Mouse (Mus musculus) brain, embryonic 14.5 days (tissue): ENCODE results near the gene Cdiptos.

Experiments
- CTCF ChIP-seq: fragments of 200-500 bp; IDR thresholded peaks from 2 replicates; pipeline ENCODE4 v1.5.1; 2012; ENCODE audit warnings: inconsistent platforms, mild to moderate bottlenecking, moderate library complexity, borderline replicate concordance; ENCODE audit not compliant: insufficient read depth, insufficient read length; ENCODE audit errors: extremely low read depth
- POLR2A ChIP-seq: fragments of 200-500 bp; IDR thresholded peaks from 2 replicates; pipeline ENCODE4 v1.6.1; 2012; ENCODE audit warnings: mild to moderate bottlenecking, inconsistent platforms, borderline replicate concordance; ENCODE audit not compliant: poor library complexity, insufficient read depth, insufficient read length, severe bottlenecking; ENCODE audit errors: extremely low read depth

- no peak for TF ChIP-seq POLR2A
- TF ChIP-seq CTCF = no peak
Measured at GRCm38 (mm10) chr7:126955125-126955524, 20.8 kb downstream of the Cdiptos start.
